Mouse (Mus musculus) erythroblast, adult 5-6 weeks (primary cell): ENCODE data around the gene Nfix. TPM values are rescaled to one million over a fixed set of nuclear protein-coding genes. Genes with fewer than 3 reads are reported as not detected.

Source experiments
- ATAC-seq: replicated peaks from 2 replicates; pipeline ENCODE4 v1.8.0; 2016; ENCODE audit warnings: moderate number of reproducible peaks, mild to moderate bottlenecking, moderate TSS enrichment, inconsistent platforms; ENCODE audit not compliant: poor library complexity, low FRiP score, severe bottlenecking
- total RNA-seq, 2 experiments: library from RNA; stranded (forward) in 1 of 2; stranded (reverse) in 1 of 2; fragments of 150-400 nt in 1 of 2; fragments of 200-764, 138-1000 nt in 1 of 2; gene quantifications; 2 replicates each; pipeline versions ENCODE4 v1.2.3 to v1.2.4; 2015 to 2017; ENCODE audit warnings: low replicate concordance in 2 of 2

The Nfix gene
- total RNA-seq, 2 experiments from 2014 or later = 14.1 to 19.0 TPM

GRCm38 (mm10) chr8:84771941-84772378 lies 28.2 kb downstream of the Nfix start:
- ATAC-seq = no peak

- no peak for ATAC-seq
Observed at GRCm38 (mm10) chr8:84771000-84771687, 29.0 kb downstream of the Nfix start.

DNA sequence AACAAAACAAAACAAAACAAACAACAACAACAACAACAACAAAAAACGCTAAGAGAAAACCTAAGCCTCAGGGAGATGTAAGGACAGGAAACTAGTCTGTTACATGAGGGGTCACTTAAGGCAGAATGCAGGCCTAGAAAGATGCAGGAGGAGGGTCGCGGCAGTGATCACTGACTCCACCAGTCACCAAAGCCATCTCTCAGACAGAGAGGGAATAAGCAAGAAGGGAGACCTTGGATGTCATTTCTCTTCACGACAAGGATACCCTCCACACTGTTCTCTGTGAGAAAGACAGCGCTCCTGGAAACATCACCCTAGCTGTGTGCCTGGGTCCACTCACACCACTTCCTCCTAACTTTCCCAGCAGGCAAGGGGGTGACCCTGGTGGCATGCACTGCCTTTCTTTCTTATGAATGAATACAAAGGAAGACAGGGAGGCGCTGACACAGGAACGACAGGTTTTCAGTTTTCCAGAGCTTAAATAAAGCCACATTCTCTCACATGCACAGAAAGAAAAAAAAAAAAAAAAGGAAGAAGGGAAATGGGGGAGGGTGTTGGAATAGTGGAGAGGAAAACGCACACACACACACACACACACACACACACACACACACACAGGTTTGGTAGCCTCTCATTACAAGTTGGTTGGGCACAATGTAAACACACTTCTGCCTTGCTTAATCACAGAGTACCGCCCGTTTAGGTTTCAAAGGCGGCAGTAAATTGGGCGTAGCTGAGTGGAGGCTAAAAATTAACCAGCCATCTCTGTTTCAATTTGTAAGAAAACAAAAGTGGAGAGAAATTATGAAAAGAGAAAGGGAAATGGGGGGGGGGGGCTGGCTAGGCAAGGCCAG lies 29.8 kb downstream of the Nfix start:
- no peak for ATAC-seq

DNA sequence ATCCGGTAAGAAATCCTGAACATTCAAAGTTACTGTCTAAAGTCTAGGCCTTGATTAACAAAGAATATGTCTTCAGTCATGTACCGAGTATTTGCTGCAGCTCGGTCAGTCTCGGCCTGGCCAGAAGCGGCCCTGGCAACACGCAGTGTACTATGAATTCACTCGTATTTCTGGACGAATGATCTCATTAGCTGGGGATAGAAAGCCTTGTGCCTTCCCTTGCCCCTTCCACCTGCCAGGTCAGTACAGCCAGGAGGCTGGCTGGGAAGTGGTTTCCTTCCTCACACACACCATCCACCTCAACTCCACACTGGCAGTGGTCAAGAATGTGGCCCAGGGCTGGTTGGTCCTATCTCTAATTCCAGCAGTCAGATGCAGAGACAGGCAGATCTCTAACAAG lies 30.8 kb downstream of the Nfix start:
- no peak for ATAC-seq

DNA sequence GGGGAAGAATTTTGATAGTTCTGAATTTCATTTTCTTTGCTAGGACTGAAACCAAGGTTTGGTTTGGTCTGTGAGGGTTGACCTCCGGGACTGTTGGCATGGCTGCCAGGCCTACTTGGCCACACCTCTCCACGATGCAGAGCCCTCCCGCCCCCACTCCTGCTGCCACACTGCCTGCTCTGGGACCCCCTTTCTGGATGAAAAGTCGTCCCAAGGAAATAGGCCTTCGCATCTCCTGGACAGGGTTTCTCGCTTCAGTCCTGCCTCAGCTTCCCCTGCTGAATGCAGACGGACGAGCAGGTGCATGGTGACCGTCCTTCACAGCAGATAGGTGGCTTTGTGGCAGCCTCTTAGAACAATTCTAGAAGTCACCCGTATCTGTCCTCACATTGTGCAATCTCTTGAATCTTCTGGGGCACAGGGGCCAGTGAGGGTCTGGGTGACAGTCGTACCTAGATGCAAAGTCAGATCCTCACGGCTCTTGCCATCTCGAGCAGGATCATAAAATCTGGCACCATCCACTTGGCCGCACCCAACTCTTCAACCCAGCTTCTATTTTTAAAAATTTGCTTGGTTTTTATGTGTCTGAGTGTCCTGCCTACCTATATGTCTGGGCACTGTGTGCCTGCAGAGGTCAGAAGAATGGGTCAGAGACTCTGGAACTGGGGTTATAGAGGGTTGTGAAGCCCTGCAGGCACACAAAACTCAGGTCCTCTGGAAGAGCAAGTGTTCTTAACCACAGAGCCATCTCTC lies 31.6 kb downstream of the Nfix start:
- ATAC-seq = no peak

GRCm38 (mm10) chr8:84767221-84767620 lies 32.9 kb downstream of the Nfix start:
- ATAC-seq = no peak

DNA sequence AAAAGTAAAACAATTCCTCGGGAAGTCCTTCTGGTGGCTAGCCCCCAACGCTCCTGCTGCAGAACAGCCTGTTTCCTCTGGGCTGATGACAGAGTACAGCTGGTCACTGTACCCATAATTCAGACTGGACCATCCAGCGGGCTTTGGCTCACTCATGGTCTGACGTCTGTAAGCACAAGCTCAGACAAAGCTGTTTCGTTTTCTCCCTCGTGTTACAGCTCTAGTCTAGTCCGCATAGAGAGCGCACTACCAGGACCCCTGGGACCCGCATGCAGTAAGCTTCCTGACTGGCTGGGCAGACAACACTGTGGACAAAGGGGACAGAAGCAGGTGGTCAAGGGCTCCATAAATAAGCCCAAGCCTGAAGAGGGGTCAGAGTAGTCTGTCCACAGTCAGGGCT lies 33.7 kb downstream of the Nfix start:
- ATAC-seq = no peak

- no peak for ATAC-seq
Observed at GRCm38 (mm10) chr8:84765629-84766028, 34.5 kb downstream of the Nfix start.

GRCm38 (mm10) chr8:84764870-84765495 lies 35.2 kb downstream of the Nfix start:
- ATAC-seq = no peak

DNA sequence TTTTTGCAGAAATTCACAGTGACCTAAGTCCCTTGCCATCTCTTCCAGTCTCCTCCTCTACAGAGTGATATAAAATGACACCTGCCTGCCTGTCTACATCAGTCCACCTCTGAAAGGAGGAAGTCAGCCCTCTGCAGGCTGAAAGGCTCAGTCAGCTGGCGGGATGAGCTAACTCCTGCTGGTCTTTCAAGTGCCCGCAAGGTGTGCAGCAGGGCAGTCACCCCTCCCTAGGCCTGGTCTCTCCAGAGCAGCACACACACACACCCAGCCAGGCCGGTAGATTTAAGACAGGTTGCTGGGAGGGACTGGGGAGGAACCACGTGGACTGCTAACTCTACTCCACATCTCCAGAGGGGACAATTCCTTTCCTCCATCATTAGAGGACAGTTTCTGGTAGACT lies 36.0 kb downstream of the Nfix start:
- ATAC-seq = no peak

GRCm38 (mm10) chr8:84760901-84761300 lies 39.2 kb downstream of the Nfix start:
- no peak for ATAC-seq

- no peak for ATAC-seq
Observed at GRCm38 (mm10) chr8:84760405-84760805, 39.7 kb downstream of the Nfix start.

DNA sequence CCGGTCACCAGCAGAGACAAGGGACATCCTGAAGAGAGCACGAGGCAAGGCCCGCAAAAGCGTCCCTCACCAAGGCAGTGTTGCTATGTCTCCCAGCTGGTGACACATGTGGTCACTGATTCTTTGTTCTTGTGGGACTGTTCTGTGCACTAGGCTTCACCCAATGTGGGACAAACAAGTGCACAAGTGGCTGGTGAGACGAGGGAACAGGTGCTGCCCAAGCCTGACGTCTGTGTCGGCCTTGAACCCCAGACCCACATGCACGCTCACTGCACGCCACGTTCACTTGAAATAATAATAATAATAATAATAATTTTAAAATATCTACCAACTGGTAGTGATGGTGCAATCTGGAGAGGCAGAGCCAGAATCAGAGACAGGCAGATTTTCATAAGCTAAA lies 40.4 kb downstream of the Nfix start:
- no peak for ATAC-seq

DNA sequence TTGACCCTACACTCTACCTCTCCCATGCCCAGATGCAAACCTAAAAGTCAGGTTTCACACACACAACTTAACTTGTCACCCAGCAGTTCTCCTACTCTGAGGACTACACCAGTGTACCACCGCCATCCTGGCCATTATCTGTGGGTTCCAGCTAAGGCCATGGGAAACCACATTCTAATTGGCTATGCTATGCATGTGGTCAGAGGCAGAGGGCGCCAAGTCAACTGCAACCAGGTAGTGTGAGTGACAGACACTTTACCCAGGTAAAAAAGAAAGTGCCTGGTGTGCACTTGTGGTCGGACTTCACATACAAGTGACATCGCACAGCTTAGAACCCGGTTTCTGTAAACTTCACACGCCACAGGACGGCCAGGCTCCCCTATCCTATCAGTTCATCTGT lies 41.0 kb downstream of the Nfix start:
- ATAC-seq = peak; percentile 64

GRCm38 (mm10) chr8:84758308-84758707 lies 41.8 kb downstream of the Nfix start:
- ATAC-seq = no peak

DNA sequence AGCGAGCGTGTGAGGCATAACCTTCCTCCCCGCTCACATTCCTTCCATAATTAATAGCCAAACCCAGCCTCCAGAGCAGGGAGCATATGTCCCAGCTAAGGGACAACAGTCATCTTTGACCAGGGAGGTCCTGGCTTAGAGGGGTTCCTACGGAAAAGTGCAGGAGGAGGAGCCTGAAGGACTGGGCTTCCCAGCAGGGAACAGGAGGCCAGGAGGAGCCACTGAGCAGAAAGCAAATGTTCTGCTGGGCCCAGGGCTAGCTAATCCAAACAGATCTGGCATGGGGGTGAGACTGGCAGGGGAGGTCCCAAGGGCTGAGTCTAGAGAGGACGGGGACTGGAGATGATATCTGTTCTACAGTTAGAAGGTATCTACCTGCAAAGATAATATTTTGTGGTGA lies 42.6 kb downstream of the Nfix start:
- no peak for ATAC-seq

DNA sequence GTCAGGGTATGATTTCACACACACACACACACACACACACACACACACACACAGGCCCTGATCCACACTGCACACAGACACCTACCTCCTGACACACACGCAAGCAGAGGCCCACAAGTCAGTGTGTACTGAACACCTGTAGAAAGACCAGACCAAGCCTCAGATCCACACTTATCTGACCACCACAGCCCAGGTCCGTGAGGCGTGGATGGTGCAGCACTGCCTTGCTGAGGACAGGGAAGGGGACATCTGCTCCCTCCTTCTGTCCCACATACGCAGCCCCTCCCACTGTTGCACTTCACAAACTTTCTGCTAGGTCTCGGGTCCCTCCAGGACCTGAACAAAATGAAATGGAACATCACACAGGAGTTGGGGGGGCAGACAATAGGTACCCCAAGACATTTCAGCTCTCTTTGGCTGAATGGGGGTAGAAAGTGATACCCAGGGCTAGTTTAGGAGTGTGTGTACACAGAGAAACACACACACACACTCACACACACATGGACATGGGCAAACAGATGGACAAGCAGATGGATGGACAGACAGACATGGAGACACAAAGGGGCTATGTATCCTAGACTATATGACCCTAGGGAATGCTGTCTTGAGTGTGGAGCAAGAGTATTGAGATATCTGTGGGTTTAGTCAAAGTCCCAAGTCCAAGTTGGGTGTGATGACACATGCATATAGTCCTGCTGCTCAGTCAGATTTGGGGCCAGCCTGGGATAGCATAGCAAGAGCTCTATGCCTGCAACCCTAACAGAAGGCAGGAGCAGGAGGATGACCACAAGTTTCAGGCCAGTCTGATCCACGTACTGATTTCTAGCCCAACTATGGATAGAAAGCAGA lies 47.2 kb downstream of the Nfix start:
- ATAC-seq = no peak

- no peak for ATAC-seq
Observed at GRCm38 (mm10) chr8:84749519-84749918, 50.6 kb downstream of the Nfix start.
